Mouse (Mus musculus): ENCODE results near the gene Atrnl1.

GRCm38 (mm10) chr19:58180773-58181172 lies 569.9 kb downstream of the Atrnl1 start:
- TF ChIP-seq CTCF (IDR thresholded peaks at IDR 0.05; ENCODE audit: extremely low read depth, insufficient read depth, insufficient read length, insufficient replicate concordance): no peak
- TF ChIP-seq POLR2A (IDR thresholded peaks at IDR 0.05; ENCODE audit: low read depth, low read length): no peak
